Mouse (Mus musculus) CH12.LX (cell line): ENCODE data around the gene Agfg2. TPM values are rescaled to one million over a fixed set of nuclear protein-coding genes. Genes with fewer than 3 reads are reported as not detected.

Source experiments
- DNase-seq: peaks from one replicate; pipeline ENCODE4 v3.0.0-alpha.2; 2013; ENCODE audit errors: extremely low read depth
- H3K27ac ChIP-seq: 2 replicates; pipeline ENCODE4 v1.5.1; 2012; ENCODE audit warnings: low read depth, mild to moderate bottlenecking, control low read depth, moderate library complexity; ENCODE audit not compliant: insufficient read depth
- H3K27me3 ChIP-seq: replicated peaks from 2 replicates; pipeline ENCODE3; 2012; ENCODE audit warnings: inconsistent platforms
- H3K36me3 ChIP-seq, 2 experiments: replicated peaks in 1 of 2; 2 replicates each; pipeline versions ENCODE3 to v1.6.1; 2012; ENCODE audit warnings: inconsistent platforms in 1 of 2, low read length in 1 of 2, mild to moderate bottlenecking in 1 of 2, mixed read lengths in 1 of 2, moderate library complexity in 1 of 2; ENCODE audit not compliant: control insufficient read depth in 1 of 2, insufficient read depth in 1 of 2
- H3K4me1 ChIP-seq, 2 experiments: 2 replicates each; pipeline ENCODE4 v1.6.1; 2012; ENCODE audit warnings: inconsistent platforms in 1 of 2, moderate library complexity in 1 of 2; ENCODE audit not compliant: insufficient read depth in 2 of 2, control insufficient read depth in 1 of 2
- H3K4me2 ChIP-seq: 2 replicates; pipeline ENCODE4 v1.6.1; 2012; ENCODE audit warnings: low read depth, mild to moderate bottlenecking, control low read depth; ENCODE audit not compliant: poor library complexity, insufficient read depth, severe bottlenecking
- H3K4me3 ChIP-seq, 3 experiments: fragments of 150-350 bp in 1 of 3; sonication (generic) in 1 of 3; replicated peaks in 1 of 3; 2 replicates each; pipeline versions ENCODE3 to v1.5.1; 2011 to 2012; ENCODE audit warnings: low read depth in 2 of 3, low read length in 2 of 3, mild to moderate bottlenecking in 2 of 3, moderate library complexity in 2 of 3, control low read depth in 1 of 3, improper control_type of control experiment in 1 of 3, inconsistent platforms in 1 of 3, mixed read lengths in 1 of 3; ENCODE audit not compliant: poor library complexity in 1 of 3
- H3K79me2 ChIP-seq: replicated peaks from 2 replicates; pipeline ENCODE4 v1.6.1; 2012; ENCODE audit warnings: mild to moderate bottlenecking, moderate library complexity; ENCODE audit not compliant: control insufficient read depth, poor library complexity, insufficient read depth, severe bottlenecking; ENCODE audit errors: extremely low read depth
- H3K9ac ChIP-seq: 2 replicates; pipeline ENCODE4 v1.6.1; 2012; ENCODE audit warnings: low read depth, mild to moderate bottlenecking, control low read depth, moderate library complexity; ENCODE audit not compliant: insufficient read depth
- H3K9me3 ChIP-seq: replicated peaks from 2 replicates; pipeline ENCODE3; 2012; ENCODE audit warnings: low read length, inconsistent platforms, mixed read lengths
- BHLHE40 ChIP-seq: IDR thresholded peaks from 2 replicates; pipeline ENCODE4 v1.6.1; 2011; ENCODE audit warnings: mild to moderate bottlenecking, low read depth, low read length, improper control_type of control experiment
- CHD1 ChIP-seq: IDR thresholded peaks from 2 replicates; pipeline ENCODE4 v1.6.1; 2012; ENCODE audit warnings: low read depth, low read length, improper control_type of control experiment, inconsistent platforms
- CHD2 ChIP-seq: IDR thresholded peaks from 2 replicates; pipeline ENCODE4 v1.6.1; 2011; ENCODE audit warnings: low read length, improper control_type of control experiment
- E2F4 ChIP-seq: IDR thresholded peaks from 2 replicates; pipeline ENCODE4 v1.6.1; 2011; ENCODE audit warnings: low read depth, low read length, improper control_type of control experiment; ENCODE audit not compliant: insufficient replicate concordance
- ELF1 ChIP-seq: IDR thresholded peaks from 2 replicates; pipeline ENCODE4 v1.6.1; 2014; ENCODE audit warnings: low read depth, mild to moderate bottlenecking, inconsistent platforms, low read length, improper control_type of control experiment
- HCFC1 ChIP-seq: IDR thresholded peaks from 2 replicates; pipeline ENCODE4 v1.6.1; 2012; ENCODE audit warnings: low read depth, mild to moderate bottlenecking, inconsistent platforms, low read length, improper control_type of control experiment
- IRF4 ChIP-seq: IDR thresholded peaks from 2 replicates; pipeline ENCODE4 v1.6.1; 2014; ENCODE audit warnings: low read depth, mild to moderate bottlenecking, inconsistent platforms, low read length, improper control_type of control experiment
- JUND ChIP-seq: conservative IDR thresholded peaks from 2 replicates; pipeline ENCODE4 v1.6.1; 2011; ENCODE audit warnings: low read depth, low read length, improper control_type of control experiment
- KAT2A ChIP-seq: IDR thresholded peaks from 2 replicates; pipeline ENCODE4 v1.6.1; 2012; ENCODE audit warnings: low read length, improper control_type of control experiment, inconsistent platforms; ENCODE audit not compliant: insufficient replicate concordance
- MAX ChIP-seq: IDR thresholded peaks from 2 replicates; pipeline ENCODE4 v1.6.1; 2011; ENCODE audit warnings: low read length, improper control_type of control experiment
- MAZ ChIP-seq: IDR thresholded peaks from 2 replicates; pipeline ENCODE4 v1.6.1; 2012; ENCODE audit warnings: low read depth, mild to moderate bottlenecking, inconsistent platforms, low read length, improper control_type of control experiment, moderate library complexity
- MEF2A ChIP-seq: IDR thresholded peaks from 2 replicates; pipeline ENCODE4 v1.6.1; 2014; ENCODE audit warnings: low read depth, mild to moderate bottlenecking, inconsistent platforms, low read length, improper control_type of control experiment, borderline replicate concordance
- MXI1 ChIP-seq: IDR thresholded peaks from 2 replicates; pipeline ENCODE4 v1.6.1; 2011; ENCODE audit warnings: mild to moderate bottlenecking, low read depth, low read length, improper control_type of control experiment
- NELFE ChIP-seq: IDR thresholded peaks from 2 replicates; pipeline ENCODE4 v1.6.1; 2011; ENCODE audit warnings: low read depth, low read length, improper control_type of control experiment
- NRF1 ChIP-seq: IDR thresholded peaks from 2 replicates; pipeline ENCODE4 v1.6.1; 2014; ENCODE audit warnings: low read depth, mild to moderate bottlenecking, inconsistent platforms, low read length, improper control_type of control experiment, moderate library complexity
- PAX5 ChIP-seq: IDR thresholded peaks from 2 replicates; pipeline ENCODE4 v1.6.1; 2012; ENCODE audit warnings: low read length, inconsistent platforms, mixed read lengths
- POLR2A ChIP-seq: IDR thresholded peaks from 2 replicates; pipeline ENCODE4 v1.6.1; 2011; ENCODE audit warnings: low read depth, mild to moderate bottlenecking, improper control_type of control experiment, low read length
- POLR2AphosphoS2 ChIP-seq: IDR thresholded peaks from 2 replicates; pipeline ENCODE4 v1.6.1; 2011; ENCODE audit warnings: low read depth, low read length, improper control_type of control experiment
- RAD21 ChIP-seq: IDR thresholded peaks from 2 replicates; pipeline ENCODE4 v1.6.1; 2011; ENCODE audit warnings: low read depth, mild to moderate bottlenecking, low read length, improper control_type of control experiment, moderate library complexity
- RCOR1 ChIP-seq: conservative IDR thresholded peaks from 2 replicates; pipeline ENCODE4 v1.6.1; 2012; ENCODE audit warnings: low read depth, mild to moderate bottlenecking, inconsistent platforms, low read length, improper control_type of control experiment
- SIN3A ChIP-seq: IDR thresholded peaks from 2 replicates; pipeline ENCODE4 v1.6.1; 2012; ENCODE audit warnings: low read length, improper control_type of control experiment, inconsistent platforms
- SMC3 ChIP-seq: IDR thresholded peaks from 2 replicates; pipeline ENCODE4 v1.6.1; 2011; ENCODE audit warnings: low read depth, low read length, improper control_type of control experiment
- TBP ChIP-seq: conservative IDR thresholded peaks from 2 replicates; pipeline ENCODE4 v1.6.1; 2011; ENCODE audit warnings: low read depth, low read length, improper control_type of control experiment
- TCF12 ChIP-seq: IDR thresholded peaks from 2 replicates; pipeline ENCODE4 v1.6.1; 2014; ENCODE audit warnings: low read depth, mild to moderate bottlenecking, inconsistent platforms, low read length, improper control_type of control experiment
- UBTF ChIP-seq: IDR thresholded peaks from 2 replicates; pipeline ENCODE4 v1.6.1; 2012; ENCODE audit warnings: low read depth, mild to moderate bottlenecking, inconsistent platforms, low read length, improper control_type of control experiment, moderate library complexity
- USF2 ChIP-seq: conservative IDR thresholded peaks from 2 replicates; pipeline ENCODE4 v1.6.1; 2011; ENCODE audit warnings: low read depth, low read length, improper control_type of control experiment
- ZC3H11A ChIP-seq: IDR thresholded peaks from 2 replicates; pipeline ENCODE4 v1.6.1; 2012; ENCODE audit warnings: low read depth, mild to moderate bottlenecking, inconsistent platforms, low read length, improper control_type of control experiment
- ZKSCAN1 ChIP-seq: IDR thresholded peaks from 2 replicates; pipeline ENCODE4 v1.6.1; 2012; ENCODE audit warnings: low read depth, inconsistent platforms, low read length, improper control_type of control experiment, borderline replicate concordance
- ZMIZ1 ChIP-seq: IDR thresholded peaks from 2 replicates; pipeline ENCODE4 v1.6.1; 2012; ENCODE audit warnings: low read depth, mild to moderate bottlenecking, inconsistent platforms, low read length, improper control_type of control experiment
- ZNF384 ChIP-seq: IDR thresholded peaks from 2 replicates; pipeline ENCODE4 v1.6.1; 2012; ENCODE audit warnings: low read depth, low read length, improper control_type of control experiment, inconsistent platforms
- dilution Hi-C: fragments of 300-500 bp; cut with MboI; formaldehyde crosslinking; loops from 2 replicates; pipeline ENCODE4 v1.14.3; 2020; ENCODE audit warnings: low sequenced_read_pairs; ENCODE audit not compliant: extremely low pct_unique_long_range_greater_than_20kb, extremely low pct_ligation_motif_present
- in situ Hi-C: fragments of 300-500 bp; cut with MboI; formaldehyde crosslinking; loops from 3 replicates; pipeline ENCODE4 v1.14.3; 2019; ENCODE audit warnings: low sequenced_read_pairs, low pct_ligation_motif_present, low pct_unique_long_range_greater_than_20kb, mixed read lengths
- polyA plus RNA-seq: library from polyadenylated mRNA; unstranded; fragments of >175 nt; gene quantifications from 2 replicates; pipeline ENCODE4 v1.2.1, GENCODE M21; 2012; ENCODE audit warnings: low read depth; ENCODE audit not compliant: insufficient read length
- total RNA-seq, 2 experiments: library from RNA; depleted of rRNA; stranded (reverse); fragments of 300-350 nt in 1 of 2; fragments of >200 nt in 1 of 2; gene quantifications; 2 replicates each; pipeline ENCODE4 v1.2.3; 2012 to 2014

The Agfg2 gene
- total and polyA plus RNA-seq, 3 experiments = 8.7 to 16.7 (median 13.4) TPM

- dilution Hi-C loops = no loop called here
- peaks cover 14% of the 10 kb centered on the region for H3K79me2 ChIP-seq
- peaks cover 14 to 42% of the 10 kb centered on the region in 2 experiments for H3K4me1 ChIP-seq
- H3K9me3 ChIP-seq = no peaks in the 10 kb centered on the region
- no peaks in the 10 kb centered on the region for H3K27me3 ChIP-seq
- H3K9ac ChIP-seq = peak within 1 kb of the TSS; percentile 88
- in situ Hi-C loops = no loop called here
- DNase-seq = peak; percentile 100
- TF ChIP-seq RAD21 = no peak
- TF ChIP-seq E2F4 = peak; percentile 82; the same call in 1 of the 2 replicates
- peak; percentile 85 for TF ChIP-seq POLR2A
- TF ChIP-seq MAZ = peak; percentile 99
- TF ChIP-seq HCFC1 = peak; percentile 85
- TF ChIP-seq ZC3H11A = no peak
- peak; percentile 61; the same call in 1 of the 2 replicates for TF ChIP-seq IRF4
- peak; percentile 48 for TF ChIP-seq MEF2A
- peak; percentile 91 for TF ChIP-seq TCF12
- TF ChIP-seq NELFE = peak; percentile 91
- TF ChIP-seq ZMIZ1 = peak; percentile 83
- no peak for TF ChIP-seq SMC3
- 0 out of 2 replicates have a peak, but pooled peaks have one; percentile 64 for TF ChIP-seq POLR2AphosphoS2
- peak; percentile 52 for TF ChIP-seq MXI1
- peak; percentile 23; the same call in 1 of the 2 replicates for TF ChIP-seq RCOR1
- no peak for TF ChIP-seq CHD1
- TF ChIP-seq UBTF = no peak
- TF ChIP-seq TBP = peak; percentile 85
- TF ChIP-seq PAX5 = no peak
- peak; percentile 94 for TF ChIP-seq ELF1
- TF ChIP-seq SIN3A = peak; percentile 90
- peak; percentile 96 for TF ChIP-seq CHD2
- no peak for TF ChIP-seq ZNF384
- TF ChIP-seq NRF1 = peak; percentile 38
- peak; percentile 73; the same call in 1 of the 2 replicates for TF ChIP-seq KAT2A
- no peak; the same call in 1 of the 2 replicates for TF ChIP-seq USF2
- TF ChIP-seq MAX = no peak
- 0 out of 2 replicates have a peak, but pooled peaks have one; percentile 32 for TF ChIP-seq JUND
- no peak for TF ChIP-seq ZKSCAN1
- TF ChIP-seq BHLHE40 = peak; percentile 32; the same call in 1 of the 2 replicates
- peak within 1 kb of the TSS; percentile 91 for H3K4me2 ChIP-seq
- H3K36me3 ChIP-seq = peaks cover 7 to 15% of the 10 kb centered on the region in 2 experiments
- peak within 1 kb of the TSS; percentile 94 for H3K27ac ChIP-seq
- peak within 1 kb of the TSS; percentile 79 to 91 (median 81) for H3K4me3 ChIP-seq
Measured at GRCm38 (mm10) chr5:137628498-137629305, 55.8 kb downstream of the Agfg2 start, which contains the start of the genes Fbxo24, Lrch4 and Gm20605. TSS of gene Fbxo24 (minus strand) at chr5:137629002. TSS of gene Lrch4 (plus strand) at chr5:137629121. TSS of gene Gm20605 (plus strand) at chr5:137629175.
